In the genomic region with DNA sequence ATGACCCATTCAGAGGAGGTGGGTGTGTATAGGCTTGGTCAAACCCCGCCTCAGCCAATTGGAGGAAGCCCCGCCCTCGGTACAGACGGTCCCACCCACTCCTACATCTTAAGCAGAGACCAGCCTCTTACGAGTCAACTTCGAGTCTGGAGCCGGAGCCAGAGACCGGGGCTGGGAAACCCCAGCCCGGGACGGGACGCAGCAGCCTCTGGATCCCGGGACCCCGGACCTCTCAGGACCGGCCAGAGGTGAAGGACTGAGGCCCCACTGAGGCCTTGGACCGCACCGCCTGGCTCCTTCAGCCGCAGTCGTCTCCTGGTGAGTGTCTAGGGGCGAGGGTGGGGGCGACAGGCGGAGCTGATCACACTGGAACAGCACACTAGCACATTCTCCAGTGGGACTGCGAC, we compare ENCODE assay signal across 8 mouse cellular contexts. TPM values are rescaled to one million over a fixed set of nuclear protein-coding genes. Genes with fewer than 3 reads are reported as not detected.
DNase-seq lines count a peak whose midpoint lies in the region; ATAC-seq lines count a peak whose summit lies in the region.

Gene Vasn, plus strand, starts transcription at position 111 of the 407 bp plus-strand sequence.
Gene Dnaja3, plus strand, starts transcription at position 159 of the 407 bp plus-strand sequence.

- H3K9me3 ChIP-seq in hindbrain, embryonic 16.5 days (ENCODE audit: control insufficient read depth, low read length): no peaks in the 10 kb centered on the region

- peak within 1 kb of the TSS; percentile 70 for H3K9ac ChIP-seq in hindbrain, embryonic 16.5 days (ENCODE audit: low read depth, low read length)

- H3K4me3 ChIP-seq in hindbrain, embryonic 16.5 days (ENCODE audit: low read length): peak within 1 kb of the TSS; percentile 49

- peak within 1 kb of the TSS; percentile 60; the same call in 1 of the 2 replicates for H3K27ac ChIP-seq in hindbrain, embryonic 16.5 days (ENCODE audit: low read depth, low read length)

- H3K4me1 ChIP-seq in hindbrain, embryonic 16.5 days (ENCODE audit: control insufficient read depth, insufficient read depth, low read depth, low read length): peaks cover 35% of the 10 kb centered on the region

- under 1% methylated on average over 18 of the region's 22 CpGs for WGBS in hindbrain, embryonic 16.5 days

- DNase-seq in MN1 (ENCODE audit: low spot score): peak; percentile 91
- peak; percentile 94 for DNase-seq in embryo, embryonic 10 days (ENCODE audit: low spot score)
- DNase-seq in gastrocnemius, adult 8-10 months (ENCODE audit: low spot score in 2 of 2): peak; percentile 85 to 87
- DNase-seq in left cerebral cortex, adult 18-20 months (ENCODE audit: low spot score in 2 of 2): peak; percentile 74 to 82
- DNase-seq in lung, postnatal 4 days: peak; percentile 93 to 94
- DNase-seq in right cerebral cortex, adult 2 months (ENCODE audit: low spot score in 2 of 2): peak; percentile 76 to 77
- DNase-seq in yolk sac, embryonic 10.5 days (ENCODE audit: low spot score): peak; percentile 91

- ATAC-seq in hindbrain, embryonic 16.5 days: peak; percentile 90

- H3K4me2 ChIP-seq in hindbrain, embryonic 16.5 days (ENCODE audit: low read length): peak within 1 kb of the TSS; percentile 70

- no peaks in the 10 kb centered on the region for H3K36me3 ChIP-seq in hindbrain, embryonic 16.5 days (ENCODE audit: control insufficient read depth, insufficient read depth, low read length)

- H3K27me3 ChIP-seq in hindbrain, embryonic 16.5 days (replicated peaks; ENCODE audit: control insufficient read depth, insufficient read depth, low read length): no peaks in the 10 kb centered on the region

RNA-seq across cellular contexts. Expression of gene Vasn, which starts in this region (rescaled TPM):
- 1 to 10 TPM; 2.5 to 4.3 (median 3.9) TPM for total RNA-seq in gastrocnemius, adult 8-10 months (2022)
- 6.0 and 7.0 TPM in 2 replicates for polyA plus RNA-seq in hindbrain, embryonic 16.5 days (2015; fragmentation: Nextera tagmentation; extraction: Ambion mirVana)
- total RNA-seq in left cerebral cortex, adult 18-20 months (2021): 10 to 100 TPM; 11.5 to 11.6 TPM

RNA-seq across cellular contexts. Expression of gene Dnaja3, which starts in this region (rescaled TPM):
- 100 to 1,000 TPM in 1 of 4 experiments, 10 to 100 TPM in 3; 99.4 to 103 (median 99.8) TPM for total RNA-seq in gastrocnemius, adult 8-10 months (2022)
- 70.6 and 71.9 TPM in 2 replicates for polyA plus RNA-seq in hindbrain, embryonic 16.5 days (2015; fragmentation: Nextera tagmentation; extraction: Ambion mirVana)
- 10 to 100 TPM; 61.5 to 64.2 TPM for total RNA-seq in left cerebral cortex, adult 18-20 months (2021)

Comparison
In these comparisons a context has a peak if more than half of its experiments do, and no peak if none do; other contexts are left out.
1. Peak in every context shown above with its lines: DNase-seq, ATAC-seq, H3K4me3 ChIP-seq and H3K27ac ChIP-seq.